Mouse (Mus musculus): ENCODE measurements at regions not wholly inside any gene's neighbourhood (a gene's known extent, or its start where the extent isn't known, plus 50 kb on each side); places are given as distances from the start of the nearest gene placed in this dataset.

- no peak overlapping the region for H3K4me3 ChIP-seq (replicated peaks)
- WGBS: 83% methylated on average over 2 of the region's 2 CpGs
- H3K4me1 ChIP-seq: no peaks in the 10 kb centered on the region
- no peak overlapping the region for H3K27ac ChIP-seq
- no peak for ATAC-seq (replicated peaks; ENCODE audit: low FRiP score)
- H3K4me2 ChIP-seq: no peak overlapping the region
- H3K9ac ChIP-seq: no peak overlapping the region
- no peaks in the 10 kb centered on the region for H3K36me3 ChIP-seq
- no peaks in the 10 kb centered on the region for H3K9me3 ChIP-seq (replicated peaks)
- H3K27me3 ChIP-seq: no peaks in the 10 kb centered on the region
Observed at GRCm38 (mm10) chr6:81595926-81596325, 327.5 kb upstream of the Gcfc2 start.

- Histone ChIP-seq H3K36me3 (no peaks in the 10 kb centered on the region), H3K4me1 (no peaks in the 10 kb centered on the region), H3K4me3 (replicated peaks) (no peak overlapping the region), H3K9me3 (replicated peaks) (no peaks in the 10 kb centered on the region), H3K27ac (no peak overlapping the region), H3K9ac (no peak overlapping the region), H3K4me2 (no peak overlapping the region), H3K27me3 (no peaks in the 10 kb centered on the region)
- WGBS: 41% methylated on average over 1 of the region's 1 CpGs
- ATAC-seq (replicated peaks; ENCODE audit: low FRiP score): no peak
Observed at GRCm38 (mm10) chr6:81608637-81609036, 314.8 kb upstream of the Gcfc2 start.

GRCm38 (mm10) chr6:81611980-81612379 is 311.5 kb upstream of the Gcfc2 start:
- Histone ChIP-seq H3K4me1 (no peaks in the 10 kb centered on the region), H3K9me3 (replicated peaks) (no peaks in the 10 kb centered on the region), H3K36me3 (no peaks in the 10 kb centered on the region), H3K9ac (no peak overlapping the region), H3K4me3 (replicated peaks) (no peak overlapping the region), H3K27me3 (no peaks in the 10 kb centered on the region), H3K4me2 (no peak overlapping the region), H3K27ac (no peak overlapping the region)
- ATAC-seq (replicated peaks; ENCODE audit: low FRiP score): peak; percentile 40; the same call in 1 of the 2 replicates
- 82% methylated on average over 6 of the region's 6 CpGs for WGBS

- Histone ChIP-seq H3K9ac (no peak overlapping the region), H3K27me3 (no peaks in the 10 kb centered on the region), H3K4me3 (replicated peaks) (no peak overlapping the region), H3K27ac (no peak overlapping the region), H3K4me1 (no peaks in the 10 kb centered on the region), H3K9me3 (replicated peaks) (no peaks in the 10 kb centered on the region), H3K4me2 (no peak overlapping the region), H3K36me3 (no peaks in the 10 kb centered on the region)
- no peak for ATAC-seq (replicated peaks; ENCODE audit: low FRiP score)
- WGBS: 78% methylated on average over 2 of the region's 2 CpGs
Observed at GRCm38 (mm10) chr6:81618018-81618417, 305.5 kb upstream of the Gcfc2 start.

- 93% methylated on average over 4 of the region's 4 CpGs for WGBS
- H3K9me3 ChIP-seq (replicated peaks): no peaks in the 10 kb centered on the region
- H3K4me1 ChIP-seq: no peaks in the 10 kb centered on the region
- no peaks in the 10 kb centered on the region for H3K36me3 ChIP-seq
- H3K27me3 ChIP-seq: no peaks in the 10 kb centered on the region
- no peak overlapping the region for H3K9ac ChIP-seq
- no peak overlapping the region for H3K4me3 ChIP-seq (replicated peaks)
- no peak overlapping the region for H3K4me2 ChIP-seq
- H3K27ac ChIP-seq: no peak overlapping the region
- no peak for ATAC-seq (replicated peaks; ENCODE audit: low FRiP score)
Observed at GRCm38 (mm10) chr6:81621028-81621427, 302.4 kb upstream of the Gcfc2 start.

GRCm38 (mm10) chr6:81622714-81623113 is 300.8 kb upstream of the Gcfc2 start:
- H3K27me3 ChIP-seq: no peaks in the 10 kb centered on the region
- H3K9me3 ChIP-seq (replicated peaks): no peaks in the 10 kb centered on the region
- H3K9ac ChIP-seq: no peak overlapping the region
- ATAC-seq (replicated peaks; ENCODE audit: low FRiP score): no peak
- no peak overlapping the region for H3K27ac ChIP-seq
- no peak overlapping the region for H3K4me2 ChIP-seq
- no peaks in the 10 kb centered on the region for H3K4me1 ChIP-seq
- WGBS: 75% methylated on average over 5 of the region's 5 CpGs
- no peak overlapping the region for H3K4me3 ChIP-seq (replicated peaks)
- no peaks in the 10 kb centered on the region for H3K36me3 ChIP-seq

GRCm38 (mm10) chr6:81625016-81625415 is 298.5 kb upstream of the Gcfc2 start:
- no peaks in the 10 kb centered on the region for H3K9me3 ChIP-seq (replicated peaks)
- ATAC-seq (replicated peaks; ENCODE audit: low FRiP score): no peak
- no peaks in the 10 kb centered on the region for H3K4me1 ChIP-seq
- no peak overlapping the region for H3K9ac ChIP-seq
- H3K36me3 ChIP-seq: no peaks in the 10 kb centered on the region
- no peak overlapping the region for H3K4me3 ChIP-seq (replicated peaks)
- no peak overlapping the region for H3K27ac ChIP-seq
- WGBS: 52% methylated on average over 5 of the region's 5 CpGs
- no peaks in the 10 kb centered on the region for H3K27me3 ChIP-seq
- H3K4me2 ChIP-seq: no peak overlapping the region

- no peaks in the 10 kb centered on the region for H3K9me3 ChIP-seq (replicated peaks)
- no peaks in the 10 kb centered on the region for H3K27me3 ChIP-seq
- H3K27ac ChIP-seq: no peak overlapping the region
- no peak overlapping the region for H3K4me3 ChIP-seq (replicated peaks)
- H3K4me2 ChIP-seq: no peak overlapping the region
- no peaks in the 10 kb centered on the region for H3K36me3 ChIP-seq
- 24% methylated on average over 3 of the region's 3 CpGs for WGBS
- no peak overlapping the region for H3K9ac ChIP-seq
- no peak for ATAC-seq (replicated peaks; ENCODE audit: low FRiP score)
- no peaks in the 10 kb centered on the region for H3K4me1 ChIP-seq
Observed at GRCm38 (mm10) chr6:81633586-81633985, 289.9 kb upstream of the Gcfc2 start.

GRCm38 (mm10) chr6:81647615-81648375 is 275.7 kb upstream of the Gcfc2 start:
- no peaks in the 10 kb centered on the region for H3K4me1 ChIP-seq
- H3K27me3 ChIP-seq: no peaks in the 10 kb centered on the region
- no peak for ATAC-seq (replicated peaks; ENCODE audit: low FRiP score)
- WGBS: 89% methylated on average over 3 of the region's 3 CpGs
- no peak overlapping the region for H3K27ac ChIP-seq
- no peak overlapping the region for H3K4me2 ChIP-seq
- H3K36me3 ChIP-seq: no peaks in the 10 kb centered on the region
- H3K9ac ChIP-seq: no peak overlapping the region
- H3K9me3 ChIP-seq (replicated peaks): no peaks in the 10 kb centered on the region
- no peak overlapping the region for H3K4me3 ChIP-seq (replicated peaks)

GRCm38 (mm10) chr6:81651856-81652255 is 271.6 kb upstream of the Gcfc2 start:
- Histone ChIP-seq H3K4me2 (no peak overlapping the region), H3K36me3 (no peaks in the 10 kb centered on the region), H3K27me3 (no peaks in the 10 kb centered on the region), H3K9ac (no peak overlapping the region), H3K4me1 (no peaks in the 10 kb centered on the region), H3K4me3 (replicated peaks) (no peak overlapping the region), H3K27ac (no peak overlapping the region), H3K9me3 (replicated peaks) (no peaks in the 10 kb centered on the region)
- WGBS: 62% methylated on average over 2 of the region's 2 CpGs
- ATAC-seq (replicated peaks; ENCODE audit: low FRiP score): no peak

- no peak overlapping the region for H3K9ac ChIP-seq
- no peaks in the 10 kb centered on the region for H3K36me3 ChIP-seq
- no peak overlapping the region for H3K27ac ChIP-seq
- no peaks in the 10 kb centered on the region for H3K4me1 ChIP-seq
- H3K4me2 ChIP-seq: no peak overlapping the region
- H3K9me3 ChIP-seq (replicated peaks): no peaks in the 10 kb centered on the region
- no peaks in the 10 kb centered on the region for H3K27me3 ChIP-seq
- 79% methylated on average over 2 of the region's 2 CpGs for WGBS
- no peak overlapping the region for H3K4me3 ChIP-seq (replicated peaks)
- no peak for ATAC-seq (replicated peaks; ENCODE audit: low FRiP score)
Observed at GRCm38 (mm10) chr6:81655205-81655604, 268.3 kb upstream of the Gcfc2 start.

GRCm38 (mm10) chr6:81660478-81661395 is 262.7 kb upstream of the Gcfc2 start:
- Histone ChIP-seq H3K4me2 (no peak overlapping the region), H3K9me3 (replicated peaks) (no peaks in the 10 kb centered on the region), H3K36me3 (no peaks in the 10 kb centered on the region), H3K27ac (no peak overlapping the region), H3K27me3 (no peaks in the 10 kb centered on the region), H3K9ac (no peak overlapping the region), H3K4me1 (no peaks in the 10 kb centered on the region), H3K4me3 (replicated peaks) (no peak overlapping the region)
- WGBS: 69% methylated on average over 17 of the region's 17 CpGs
- ATAC-seq (replicated peaks; ENCODE audit: low FRiP score): no peak
